Mouse (Mus musculus) stomach, postnatal 0 days (tissue): ENCODE data around the gene Fsip1.

Source experiments
- CTCF ChIP-seq: IDR thresholded peaks from 2 replicates; pipeline ENCODE4 v1.5.1; 2016; ENCODE audit warnings: antibody characterized with exemption, low read depth, mild to moderate bottlenecking, moderate library complexity
- EP300 ChIP-seq: optimal IDR thresholded peaks from 2 replicates; pipeline ENCODE3; 2016; ENCODE audit warnings: antibody characterized with exemption

GRCm38 (mm10) chr2:118306522-118306895 lies 49.7 kb upstream of the Fsip1 start:
- TF ChIP-seq CTCF (no peak), EP300 (no peak)
